Mouse (Mus musculus) thymus, adult 18-20 months (tissue): ENCODE measurements at regions not wholly inside any gene's neighbourhood (a gene's known extent, or its start where the extent isn't known, plus 50 kb on each side); places are given as distances from the start of the nearest gene placed in this dataset.

ENCODE experiments used
- DNase-seq, 2 experiments: peaks; one replicate each; pipeline ENCODE4 v3.0.0; 2022; ENCODE audit warnings: mixed read lengths in 2 of 2

DNA sequence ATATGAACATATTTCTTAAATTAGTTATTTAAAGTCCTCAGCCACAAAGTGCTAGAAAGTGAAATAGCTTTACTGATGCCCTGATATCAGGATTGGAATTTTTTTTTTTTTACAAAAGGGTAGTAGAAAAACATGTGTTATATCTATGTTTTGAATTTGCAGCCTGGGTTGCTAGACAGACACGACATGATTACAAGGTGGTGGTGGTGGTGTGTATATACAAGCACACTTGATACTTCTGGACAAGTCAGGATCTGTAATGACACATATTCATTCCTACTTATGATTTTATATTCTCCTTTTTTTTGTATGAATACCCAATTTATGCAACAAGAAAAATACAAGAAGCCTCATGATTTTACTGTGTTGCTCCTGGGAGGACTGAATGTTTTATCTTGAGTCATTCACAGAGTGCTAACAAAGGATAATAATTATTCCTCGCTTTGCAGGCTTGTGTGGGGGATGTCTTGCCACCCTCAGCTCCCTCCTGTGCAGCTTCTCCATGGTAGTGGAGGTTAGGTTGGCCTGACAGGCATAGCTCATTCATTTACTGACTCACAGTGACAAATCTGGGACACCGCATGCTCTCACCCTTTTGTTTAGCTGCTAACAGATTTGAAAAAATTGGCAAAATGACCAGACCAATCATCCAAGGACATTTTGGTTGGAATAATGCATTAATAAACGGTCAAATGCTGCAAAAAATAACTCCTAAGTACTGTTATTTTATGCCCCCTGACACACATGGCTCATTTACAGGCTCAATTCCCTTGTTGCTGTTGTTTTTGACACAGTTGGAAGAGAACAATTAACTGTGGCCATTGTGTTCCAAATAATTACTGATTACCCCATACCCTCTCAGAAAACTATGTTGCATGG lies 303.3 kb upstream of the Sel1l start:
- DNase-seq, result no peak

GRCm38 (mm10) chr12:92137539-92137938 lies 288.6 kb upstream of the Sel1l start:
- DNase-seq, result no peak

- no peak for DNase-seq
Measured at GRCm38 (mm10) chr12:92127648-92128047, 278.7 kb upstream of the Sel1l start.

- no peak for DNase-seq
Measured at GRCm38 (mm10) chr12:92120164-92120815, 271.3 kb upstream of the Sel1l start.

DNA sequence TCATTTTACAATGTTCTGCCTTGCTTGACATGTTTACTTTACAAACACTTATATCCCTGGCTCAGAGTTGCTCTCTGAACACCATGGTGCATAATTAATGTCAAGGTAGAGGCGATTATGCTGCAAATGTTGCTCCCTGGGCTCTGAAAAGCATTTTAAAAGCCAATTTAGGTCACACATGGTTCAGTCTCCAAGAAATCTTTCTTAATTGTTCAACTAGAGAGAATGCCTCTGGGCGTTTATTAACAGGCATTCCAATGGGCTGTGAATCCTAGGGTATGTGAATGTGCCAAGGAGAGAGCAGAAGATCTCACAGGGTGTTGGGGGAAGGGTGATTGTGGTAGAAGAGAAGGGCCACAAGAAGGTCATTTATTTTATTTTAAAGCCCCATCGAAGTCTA lies 260.7 kb upstream of the Sel1l start:
- no peak for DNase-seq

DNA sequence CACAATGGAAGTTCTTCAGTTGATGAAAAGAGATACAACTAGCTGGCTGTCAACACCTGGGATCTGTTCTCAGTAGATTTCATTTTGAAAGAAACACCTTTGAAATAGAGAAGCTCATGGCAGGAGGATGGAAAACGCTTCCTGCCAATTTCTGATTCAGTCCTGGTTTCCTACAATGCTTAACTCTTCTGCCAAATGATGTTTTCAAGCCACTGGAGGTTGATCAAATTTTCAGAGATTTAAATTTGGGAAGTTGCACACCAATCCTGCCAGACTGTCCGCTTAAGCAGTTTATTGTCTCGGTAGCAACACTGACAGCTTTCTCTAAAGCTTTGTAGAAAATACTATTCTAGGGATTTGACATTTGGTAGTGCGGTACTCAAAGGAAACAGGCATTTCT lies 251.1 kb upstream of the Sel1l start:
- no peak for DNase-seq

GRCm38 (mm10) chr12:92092794-92093365 lies 243.9 kb upstream of the Sel1l start:
- DNase-seq, result no peak

DNA sequence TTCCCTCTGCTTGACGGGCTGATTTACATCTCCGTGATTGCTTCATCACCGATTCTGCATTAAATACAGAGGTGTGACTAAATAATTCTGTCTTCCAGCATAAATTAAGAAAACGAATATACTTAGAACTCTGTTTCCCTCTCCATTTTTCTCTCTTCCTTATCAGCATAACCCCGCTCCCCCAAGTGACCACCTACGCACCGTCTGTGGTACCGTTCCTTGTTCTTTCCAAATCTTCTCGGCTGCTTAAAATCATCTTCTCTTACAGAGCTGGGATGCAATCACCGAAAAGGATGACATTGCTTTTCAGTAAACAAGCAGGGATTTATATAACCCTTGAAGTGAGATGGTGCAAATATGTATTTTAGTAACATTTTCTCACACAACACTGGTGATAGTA lies 224.3 kb upstream of the Sel1l start:
- no peak for DNase-seq

DNA sequence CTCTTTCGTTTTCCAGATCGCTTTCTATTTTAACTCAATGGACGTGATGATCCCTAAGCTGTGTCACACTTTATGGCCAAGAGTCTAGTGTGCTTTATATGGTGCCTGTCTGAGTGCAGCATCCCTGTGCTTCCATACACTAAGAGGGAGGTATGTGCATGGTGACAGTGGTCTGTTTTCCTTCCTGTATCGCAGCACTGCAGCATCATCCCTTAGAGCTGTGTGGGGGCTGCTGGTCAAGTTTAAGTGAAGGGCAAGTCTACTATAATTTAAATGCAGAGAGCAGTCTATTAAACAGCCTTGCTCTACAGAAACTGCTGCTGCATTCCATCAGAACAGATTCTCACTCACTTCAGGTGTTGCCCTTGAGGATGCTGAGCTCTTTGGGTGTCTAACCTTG lies 213.8 kb upstream of the Sel1l start:
- DNase-seq, result no peak

DNA sequence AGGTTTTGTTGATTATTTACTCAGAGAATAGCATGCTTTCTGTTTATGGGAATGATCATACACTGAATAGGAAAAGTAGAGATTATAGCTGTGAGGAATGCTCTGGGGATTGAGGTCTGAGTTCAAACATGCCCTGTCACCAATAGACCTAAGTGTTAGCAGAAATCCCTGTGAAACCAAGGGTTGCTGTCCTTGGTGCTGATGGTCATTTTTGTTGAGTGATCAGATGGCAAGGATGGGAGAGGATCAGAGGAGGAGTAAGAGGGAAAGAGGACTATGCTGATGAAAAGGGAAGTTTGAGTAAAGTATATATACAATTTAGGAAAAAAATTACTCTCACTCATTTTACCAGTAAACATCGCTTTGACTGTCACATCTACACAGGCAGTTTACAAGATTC lies 191.5 kb upstream of the Sel1l start:
- no peak for DNase-seq

DNA sequence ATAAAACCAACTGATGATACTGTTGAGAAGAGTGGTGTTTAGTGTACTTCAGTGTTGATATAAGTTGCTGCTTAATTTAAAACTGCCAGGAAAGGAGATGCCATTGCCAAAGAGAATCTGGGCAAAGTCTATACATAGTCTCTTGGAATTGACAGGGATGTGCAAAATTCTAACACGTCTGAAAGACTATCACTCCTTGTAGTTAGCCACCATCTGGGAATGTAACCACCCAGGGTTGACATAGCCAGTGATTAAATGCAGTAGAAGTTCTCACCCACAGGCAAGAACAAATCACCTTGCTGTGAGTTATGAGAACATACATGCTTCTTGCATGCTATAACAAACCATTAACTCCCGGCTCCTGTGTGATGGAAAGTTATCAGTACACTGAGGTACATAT lies 180.2 kb upstream of the Sel1l start:
- no peak for DNase-seq

GRCm38 (mm10) chr12:92028354-92028753 lies 179.4 kb upstream of the Sel1l start:
- DNase-seq, result no peak

DNA sequence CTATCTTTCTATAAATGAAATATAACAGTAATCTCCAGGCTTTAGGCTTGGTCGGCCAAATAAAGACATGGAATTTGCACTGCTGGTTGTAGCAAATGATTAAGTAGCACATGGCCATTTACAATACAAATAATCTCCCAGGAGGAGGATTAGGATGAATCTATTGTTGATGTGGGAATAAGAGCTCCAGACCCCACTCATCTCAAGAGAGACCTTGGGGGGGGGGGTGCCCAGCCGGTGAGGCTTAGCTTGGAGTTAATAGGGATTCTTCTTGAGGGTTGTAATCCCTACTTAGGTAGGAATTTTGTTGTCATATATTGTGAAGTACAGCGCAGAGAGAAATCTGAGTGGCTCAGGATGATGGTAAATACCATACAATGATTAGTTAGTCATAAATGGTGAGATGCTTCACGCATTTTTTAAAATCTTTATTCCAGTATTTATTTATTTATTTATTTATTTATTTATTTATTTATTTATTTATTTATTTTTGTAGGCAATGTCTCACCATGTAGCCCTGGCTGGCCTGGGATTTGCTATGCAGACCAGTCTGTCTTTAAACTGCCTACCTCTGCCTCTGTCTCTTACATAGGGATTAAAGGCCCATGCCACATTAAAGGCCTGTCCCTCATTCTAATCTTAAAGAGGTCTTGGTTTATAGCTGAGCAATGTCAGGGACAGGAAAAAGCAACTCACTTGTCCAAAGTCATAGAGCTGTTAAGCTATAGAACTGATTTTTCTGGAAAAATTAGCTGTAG lies 175.7 kb upstream of the Sel1l start:
- no peak for DNase-seq

DNA sequence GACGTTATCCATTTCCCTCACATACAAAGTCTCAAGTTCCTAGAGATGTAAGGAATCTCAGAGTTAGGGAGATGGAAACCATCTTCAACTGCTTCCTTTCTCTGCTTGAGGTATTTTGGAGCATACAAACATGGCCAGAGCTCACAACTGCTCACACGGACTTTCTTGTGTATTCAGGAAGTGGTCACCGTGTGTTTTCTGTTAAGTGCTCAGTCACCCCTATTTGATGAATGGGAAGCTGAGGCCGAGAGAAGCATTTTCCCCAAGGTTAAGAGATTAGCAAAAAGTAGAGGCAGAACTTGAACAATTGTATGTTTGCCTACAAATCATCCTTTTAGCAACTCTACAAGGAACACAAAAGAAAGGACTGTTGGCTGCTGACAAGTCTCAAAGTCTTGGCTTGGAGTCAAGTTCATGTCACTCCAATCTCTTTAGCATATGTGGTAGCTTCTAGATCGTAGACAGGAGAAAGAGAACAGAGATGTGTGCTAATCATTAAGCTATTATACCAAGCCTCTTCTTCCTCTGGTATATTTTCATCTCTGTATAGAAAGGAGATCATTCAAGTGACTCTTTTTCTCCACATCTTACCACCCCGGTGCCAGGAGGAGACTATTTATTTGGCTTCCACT lies 170.8 kb upstream of the Sel1l start:
- no peak for DNase-seq

- no peak for DNase-seq
Measured at GRCm38 (mm10) chr12:92015373-92015772, 166.4 kb upstream of the Sel1l start.

- DNase-seq, result no peak
Measured at GRCm38 (mm10) chr12:92013979-92014378, 165.0 kb upstream of the Sel1l start.

- no peak for DNase-seq
Measured at GRCm38 (mm10) chr12:92013244-92013643, 164.3 kb upstream of the Sel1l start.

GRCm38 (mm10) chr12:92004391-92005094 lies 155.6 kb upstream of the Sel1l start:
- no peak for DNase-seq

- DNase-seq, result no peak
Measured at GRCm38 (mm10) chr12:91999031-91999430, 150.1 kb upstream of the Sel1l start.

DNA sequence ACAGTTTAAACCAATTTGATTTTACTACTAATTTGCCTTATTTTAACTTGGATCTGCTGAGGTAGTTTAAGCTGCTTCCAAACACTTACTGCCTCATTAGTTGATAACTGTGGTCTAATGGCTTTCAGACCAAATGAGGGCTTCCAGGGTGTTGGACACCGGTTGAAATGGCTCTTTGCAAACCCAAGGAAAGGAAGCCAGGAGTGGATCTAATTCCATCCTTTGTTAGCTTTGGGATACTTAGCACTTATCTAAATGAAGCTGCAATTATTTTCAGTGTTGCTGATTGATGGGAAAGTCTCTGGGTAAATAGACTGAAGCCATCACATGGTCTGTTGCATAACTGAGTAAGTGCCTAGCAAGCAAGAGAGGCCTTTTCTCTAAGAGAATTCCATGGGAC lies 148.4 kb upstream of the Sel1l start:
- no peak for DNase-seq

DNA sequence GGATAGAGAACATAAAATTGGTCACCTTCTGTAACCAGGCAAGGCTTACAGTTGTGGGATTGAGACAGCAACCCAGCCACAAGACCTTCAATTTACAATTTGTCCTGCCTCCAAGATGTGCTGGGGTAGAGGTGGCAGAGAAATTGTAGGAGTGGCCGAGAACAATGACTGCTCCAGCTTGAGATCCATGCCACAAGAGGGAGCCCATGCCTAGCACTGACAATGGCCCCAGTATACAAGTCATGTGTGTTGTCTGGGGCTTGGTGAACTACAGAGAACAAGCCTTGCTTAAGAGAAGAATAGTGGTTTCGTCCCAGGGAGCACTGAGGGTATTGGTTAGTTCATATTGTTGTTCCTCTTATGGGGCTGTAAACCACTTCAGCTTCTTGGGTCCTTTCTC lies 146.6 kb upstream of the Sel1l start:
- no peak for DNase-seq

DNA sequence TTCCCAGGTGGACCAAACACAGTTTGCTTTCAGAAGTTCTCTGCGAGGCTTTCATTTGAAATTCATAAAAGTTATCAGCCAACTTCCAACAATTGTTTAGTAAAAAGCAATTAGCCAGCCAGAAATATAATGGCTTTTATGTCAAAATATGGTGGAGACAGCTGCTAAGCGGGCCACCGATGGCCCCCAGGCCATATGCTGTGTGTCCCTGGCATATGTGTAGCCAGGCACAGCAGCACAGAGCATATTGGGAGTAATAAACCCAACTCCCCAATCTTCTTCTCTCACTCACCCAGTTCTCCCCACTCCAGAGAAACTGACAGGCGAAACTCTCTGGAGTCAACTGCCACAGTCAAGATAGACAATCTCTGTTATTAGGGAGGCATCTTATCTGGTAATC lies 137.5 kb upstream of the Sel1l start:
- no peak for DNase-seq
